Mouse (Mus musculus): Measurements from ENCODE around the gene Slc4a2. TPM values are rescaled to one million over a fixed set of nuclear protein-coding genes. Genes with fewer than 3 reads are reported as not detected.

Gene Slc4a2
- total RNA-seq, 2 experiments from 2014 or later, result 14.7 to 15.5 TPM

Other genes starting within 250 kb of the Slc4a2 start
- gene Kcnh2, start 72.2 kb upstream of the Slc4a2 start, total RNA-seq (2021), result 1 to 10 TPM; 2.2 to 2.6 TPM
- gene Nos3, start 59.0 kb upstream of the Slc4a2 start, total RNA-seq (2021), result 1 to 10 TPM; 4.9 to 5.4 TPM
- gene Atg9b, start 31.7 kb upstream of the Slc4a2 start, total RNA-seq (2021), result not detected
- gene Abcb8, start 30.2 kb upstream of the Slc4a2 start, total RNA-seq (2021), result 10 to 100 TPM; 37.6 to 38.0 TPM
- under 1 TPM in 1 of 2 experiments, not detected in 1; 0.25 TPM for gene Asic3, start 10.4 kb upstream of the Slc4a2 start, total RNA-seq (2021)
- 10 to 100 TPM; 11.3 to 12.0 TPM for gene Cdk5, start 307 bp upstream of the Slc4a2 start, total RNA-seq (2021)
- gene Fastk, start 21.4 kb downstream of the Slc4a2 start, total RNA-seq (2021), result 100 to 1,000 TPM; 179 to 183 TPM
- 10 to 100 TPM; 14.9 to 15.8 TPM for gene Tmub1, start 24.0 kb downstream of the Slc4a2 start, total RNA-seq (2021)
- 10 to 100 TPM; 59.6 to 63.2 TPM for gene Agap3, start 28.3 kb downstream of the Slc4a2 start, total RNA-seq (2021)
- gene Gbx1, start 103.4 kb downstream of the Slc4a2 start, total RNA-seq (2021), result not detected
- gene Asb10, start 117.1 kb downstream of the Slc4a2 start, total RNA-seq (2021), result 10 to 100 TPM; 72.9 to 76.9 TPM
- not detected for gene 4931409K22Rik, start 133.0 kb downstream of the Slc4a2 start, total RNA-seq (2021)
- gene Abcf2, start 153.6 kb downstream of the Slc4a2 start, total RNA-seq (2021), result 100 to 1,000 TPM in 1 of 2 experiments, 10 to 100 TPM in 1; 94.7 to 104 TPM
- 10 to 100 TPM in 1 of 2 experiments, 1 to 10 TPM in 1; 7.2 to 10.8 TPM for gene Chpf2, start 162.9 kb downstream of the Slc4a2 start, total RNA-seq (2021)
- 100 to 1,000 TPM; 167 to 178 TPM for gene Smarcd3, start 200.6 kb downstream of the Slc4a2 start, total RNA-seq (2021)